ENCODE assay signal across 8 mouse cellular contexts in genomic region chr9:66945647-66946641, GRCm38 (mm10). TPM values are rescaled to one million over a fixed set of nuclear protein-coding genes. Genes with fewer than 3 reads are reported as not detected.
DNase-seq lines count a peak whose midpoint lies in the region; ATAC-seq lines count a peak whose summit lies in the region.

TSS of gene Rps27l (plus strand) at chr9:66946086.

- no peaks in the 10 kb centered on the region for H3K27me3 ChIP-seq in hindbrain, embryonic 12.5 days

- H3K4me3 ChIP-seq in hindbrain, embryonic 12.5 days, result peak within 1 kb of the TSS; percentile 85

- under 1% methylated on average over 77 of the region's 77 CpGs for WGBS in hindbrain, embryonic 12.5 days

- H3K27ac ChIP-seq in hindbrain, embryonic 12.5 days, result peak within 1 kb of the TSS; percentile 96

- peak; percentile 98 for ATAC-seq in hindbrain, embryonic 12.5 days (ENCODE audit: low FRiP score)

- peak; percentile 96 for DNase-seq in NIH3T3 (ENCODE audit: low read depth)
- DNase-seq in cerebellum, postnatal 10 days, result peak; percentile 96 to 98
- DNase-seq in frontal cortex, postnatal 10 days (ENCODE audit: low spot score in 2 of 2), result peak; percentile 82 to 88
- peak; percentile 86 to 92 for DNase-seq in layer of hippocampus, postnatal 14 days (ENCODE audit: low spot score in 2 of 2)
- peak; percentile 96 for DNase-seq in lung, postnatal 14 days
- DNase-seq in retina, adult 2 months (ENCODE audit: low read depth, low spot score), result peak; percentile 89
- peak; percentile 91 to 92 for DNase-seq in thymus, postnatal 36 days

- H3K4me2 ChIP-seq in hindbrain, embryonic 12.5 days (replicated peaks), result peak within 1 kb of the TSS; percentile 77

- peaks cover 4% of the 10 kb centered on the region; the same call in 1 of the 2 replicates for H3K4me1 ChIP-seq in hindbrain, embryonic 12.5 days

- peaks cover 5% of the 10 kb centered on the region for H3K36me3 ChIP-seq in hindbrain, embryonic 12.5 days

- H3K9me3 ChIP-seq in hindbrain, embryonic 12.5 days (replicated peaks), result no peaks in the 10 kb centered on the region

- peak within 1 kb of the TSS; percentile 88 for H3K9ac ChIP-seq in hindbrain, embryonic 12.5 days

RNA-seq across cellular contexts. Expression of gene Rps27l, which starts in this region (rescaled TPM):
- 448 and 466 TPM in 2 replicates for polyA plus RNA-seq in hindbrain, embryonic 12.5 days (2016; fragmentation: Nextera tagmentation; extraction: Ambion mirVana)
- 10 to 100 TPM; 49.5 to 53.1 TPM for total RNA-seq in layer of hippocampus, postnatal 14 days (2021)

Comparison
In these comparisons a context has a peak if more than half of its experiments do, and no peak if none do; other contexts are left out.
1. Peak in every context shown above with its lines: DNase-seq, ATAC-seq, H3K4me3 ChIP-seq and H3K27ac ChIP-seq.